Mouse (Mus musculus) heart, embryonic 12.5 days (tissue): Measurements from ENCODE around the gene Speg. TPM values are rescaled to one million over a fixed set of nuclear protein-coding genes. Genes with fewer than 3 reads are reported as not detected.
A peak's percentile ranks its signal among the peaks of the same experiment; 100 is the strongest.

Experiments used
- ATAC-seq: fragments of 200-750 bp; cut with Nextera tagmentation; 2 replicates; pipeline ENCODE4 v1.8.0; 2017; ENCODE audit warnings: moderate TSS enrichment, moderate library complexity; ENCODE audit not compliant: insufficient number of reproducible peaks, low FRiP score
- H3K27ac ChIP-seq: fragments of 300-500 bp; sonication (generic); 2 replicates; pipeline ENCODE4 v1.5.1; 2016; ENCODE audit warnings: mild to moderate bottlenecking, moderate library complexity; ENCODE audit not compliant: poor library complexity, severe bottlenecking
- H3K27me3 ChIP-seq: fragments of 300-500 bp; sonication (generic); replicated peaks from 2 replicates; pipeline ENCODE4 v1.6.1; 2016; ENCODE audit warnings: mild to moderate bottlenecking, moderate library complexity
- H3K36me3 ChIP-seq: fragments of 300-500 bp; sonication (generic); 2 replicates; pipeline ENCODE4 v1.6.1; 2016; ENCODE audit warnings: mild to moderate bottlenecking, moderate library complexity
- H3K4me1 ChIP-seq: fragments of 300-500 bp; sonication (generic); replicated peaks from 2 replicates; pipeline ENCODE4 v1.6.1; 2016; ENCODE audit warnings: mild to moderate bottlenecking
- H3K4me2 ChIP-seq: fragments of 300-500 bp; sonication (generic); 2 replicates; pipeline ENCODE4 v1.6.1; 2016; ENCODE audit warnings: mild to moderate bottlenecking, moderate library complexity
- H3K4me3 ChIP-seq: fragments of 300-500 bp; sonication (generic); 2 replicates; pipeline ENCODE4 v1.5.1; 2016; ENCODE audit warnings: mild to moderate bottlenecking
- H3K9ac ChIP-seq: fragments of 300-500 bp; sonication (generic); 2 replicates; pipeline ENCODE4 v1.6.1; 2016; ENCODE audit warnings: mild to moderate bottlenecking, moderate library complexity
- H3K9me3 ChIP-seq: fragments of 300-500 bp; sonication (generic); replicated peaks from 2 replicates; pipeline ENCODE4 v1.6.1; 2016; ENCODE audit warnings: mild to moderate bottlenecking, moderate library complexity
- WGBS: fragments of 180-500 bp; shearing (Covaris S2); methylation state at CpG from one replicate; pipeline ENCODE4 v1.1.7; 2016; 5-methylcytosine and 5-hydroxymethylcytosine counted together
- polyA plus RNA-seq: library from polyadenylated mRNA; unstranded; fragments of >200 nt; fragmentation: Nextera tagmentation; extraction: Ambion mirVana; gene quantifications from 2 replicates; pipeline ENCODE4 v1.2.1, GENCODE M21; 2016

Speg gene
- polyA plus RNA-seq, 1 experiment from 2014 or later, result 61.5 TPM

DNA sequence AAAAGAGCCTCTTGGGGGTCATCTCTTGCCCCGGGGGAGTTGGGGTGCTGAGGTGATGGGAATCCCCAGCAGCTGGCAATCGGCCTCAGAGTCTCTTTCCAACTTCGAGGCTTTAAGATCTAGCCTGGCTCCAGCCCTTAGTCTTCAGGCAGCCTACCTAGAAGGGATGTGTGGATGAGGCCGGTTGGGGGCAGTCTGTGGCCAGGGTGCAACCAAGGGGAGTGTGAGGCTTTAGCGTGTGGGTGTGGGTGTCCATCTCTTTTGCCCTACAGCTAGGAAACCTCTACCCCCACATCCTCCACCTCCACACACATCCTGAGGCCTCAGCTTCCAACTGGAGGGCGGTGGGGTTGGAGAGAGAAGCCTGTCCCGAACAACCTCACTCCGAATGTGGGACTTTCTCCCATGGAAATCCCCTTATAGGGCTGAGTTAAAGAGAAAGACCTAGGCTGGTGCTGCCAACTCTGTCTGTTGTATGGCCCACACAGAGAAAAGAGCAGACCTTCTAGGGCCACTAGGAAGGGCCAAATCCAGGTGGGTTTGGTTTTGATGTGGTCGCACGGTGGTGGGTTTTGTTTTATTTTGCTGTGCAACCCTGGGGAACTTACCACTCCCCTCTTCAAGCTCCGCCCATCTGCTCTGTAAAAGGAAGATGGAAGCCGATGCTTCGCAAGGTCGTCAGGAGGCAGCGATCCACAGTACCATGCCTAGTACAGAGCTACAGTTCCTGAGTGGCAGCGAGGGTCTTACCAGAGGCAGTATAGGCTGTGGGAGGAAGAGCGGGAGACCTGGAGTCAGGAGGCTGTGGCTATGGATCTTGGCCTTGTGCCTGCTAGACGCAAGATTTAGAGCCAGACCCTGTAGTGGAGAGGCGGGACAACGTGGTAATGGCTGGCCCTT is 29.8 kb upstream of the Speg start:
- H3K9me3 ChIP-seq, result no peaks in the 10 kb centered on the region
- peak overlapping the region; percentile 41 for H3K4me2 ChIP-seq
- no peak; the same call in 1 of the 2 replicates for ATAC-seq
- H3K27me3 ChIP-seq, result no peaks in the 10 kb centered on the region
- H3K27ac ChIP-seq, result peak overlapping the region; percentile 71
- H3K4me3 ChIP-seq, result no peak overlapping the region
- 28% methylated on average over 20 of the region's 20 CpGs for WGBS
- H3K4me1 ChIP-seq, result peaks cover 66% of the 10 kb centered on the region
- H3K36me3 ChIP-seq, result no peaks in the 10 kb centered on the region
- H3K9ac ChIP-seq, result no peak overlapping the region

DNA sequence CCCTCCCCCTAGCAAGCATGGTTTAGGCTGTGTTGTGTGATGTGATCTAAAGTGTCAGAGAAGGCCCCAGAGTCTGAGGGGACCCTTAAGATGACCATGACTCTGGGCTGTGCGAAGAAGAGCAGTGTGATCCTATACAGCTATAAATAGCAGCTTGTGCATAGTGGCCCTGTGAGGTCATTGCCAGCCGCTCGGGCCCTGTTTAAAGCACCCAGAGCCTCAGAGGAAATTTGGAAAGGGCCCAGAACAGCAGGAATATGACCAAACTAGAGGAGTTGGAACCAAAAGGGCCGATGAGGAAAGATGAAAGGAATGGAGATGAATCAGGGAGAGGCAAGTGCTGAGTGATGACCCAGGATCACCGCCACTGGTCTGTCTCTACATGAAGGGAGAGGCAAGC is 27.8 kb upstream of the Speg start:
- H3K27ac ChIP-seq, result peak overlapping the region; percentile 95
- peak overlapping the region; percentile 53 for H3K9ac ChIP-seq
- no peaks in the 10 kb centered on the region for H3K27me3 ChIP-seq
- 24% methylated on average over 5 of the region's 5 CpGs for WGBS
- ATAC-seq, result no peak
- peak overlapping the region; percentile 22; the same call in 1 of the 2 replicates for H3K4me2 ChIP-seq
- peaks cover 66% of the 10 kb centered on the region for H3K4me1 ChIP-seq
- H3K9me3 ChIP-seq, result no peaks in the 10 kb centered on the region
- H3K4me3 ChIP-seq, result no peak overlapping the region
- no peaks in the 10 kb centered on the region for H3K36me3 ChIP-seq

DNA sequence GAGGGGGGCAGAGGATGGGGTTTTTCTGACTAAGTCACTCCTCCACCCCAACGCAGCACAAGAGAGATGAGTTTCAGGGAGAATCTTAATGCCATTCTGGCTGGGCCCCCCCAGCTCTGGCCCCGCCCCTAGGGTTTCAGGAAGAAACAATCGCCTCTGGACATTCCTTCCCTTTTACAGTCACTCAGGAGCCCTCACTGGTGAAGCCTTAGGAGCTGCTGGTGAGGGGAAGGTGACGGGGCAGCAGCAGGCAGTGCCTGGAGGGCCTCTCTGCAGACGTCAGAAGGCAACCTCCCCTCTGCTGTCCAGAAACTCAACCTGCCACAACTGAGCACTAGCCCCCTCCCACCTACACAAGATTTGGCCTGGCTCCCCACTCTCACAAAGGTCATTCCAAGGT is 25.8 kb upstream of the Speg start:
- no peak overlapping the region for H3K9ac ChIP-seq
- peak; percentile 51; the same call in 1 of the 2 replicates for ATAC-seq
- H3K4me1 ChIP-seq, result peaks cover 62% of the 10 kb centered on the region
- H3K27ac ChIP-seq, result peak overlapping the region; percentile 92
- H3K4me2 ChIP-seq, result no peak overlapping the region
- 26% methylated on average over 5 of the region's 5 CpGs for WGBS
- no peak overlapping the region for H3K4me3 ChIP-seq
- H3K27me3 ChIP-seq, result no peaks in the 10 kb centered on the region
- H3K36me3 ChIP-seq, result no peaks in the 10 kb centered on the region
- H3K9me3 ChIP-seq, result no peaks in the 10 kb centered on the region

- no peaks in the 10 kb centered on the region for H3K9me3 ChIP-seq
- H3K27ac ChIP-seq, result no peak overlapping the region
- H3K4me1 ChIP-seq, result peaks cover 54% of the 10 kb centered on the region
- peaks cover 2% of the 10 kb centered on the region for H3K36me3 ChIP-seq
- H3K27me3 ChIP-seq, result 0 out of 2 replicates have a peak, but pooled peaks cover 5% of the 10 kb centered on the region
- no peak overlapping the region for H3K4me2 ChIP-seq
- ATAC-seq, result no peak
- H3K9ac ChIP-seq, result no peak overlapping the region
- WGBS, result 68% methylated on average over 7 of the region's 7 CpGs
- H3K4me3 ChIP-seq, result no peak overlapping the region
Measured at GRCm38 (mm10) chr1:75357261-75357660, 17.8 kb upstream of the Speg start.

DNA sequence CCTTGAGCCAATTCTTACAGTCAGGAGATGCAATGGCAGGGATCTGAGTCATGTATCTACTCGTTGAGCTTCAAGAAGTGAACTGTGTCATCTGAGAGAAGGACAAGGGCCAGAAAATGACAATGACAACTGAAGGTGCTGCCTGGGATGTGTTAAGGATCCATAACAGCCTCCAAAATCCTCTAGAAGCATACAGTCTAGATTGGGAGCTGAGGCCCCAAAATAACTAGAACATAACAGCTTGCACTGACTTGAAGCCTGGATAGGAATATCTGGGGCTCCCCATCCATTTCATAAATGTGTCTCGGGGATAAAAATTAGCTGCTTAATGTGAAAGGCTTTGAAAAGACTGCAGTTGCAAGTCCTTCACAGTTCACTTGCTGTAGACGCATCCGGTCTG is 17.1 kb upstream of the Speg start:
- Histone ChIP-seq H3K4me1 (peaks cover 62% of the 10 kb centered on the region), H3K27me3 (0 out of 2 replicates have a peak, but pooled peaks cover 5% of the 10 kb centered on the region)
- WGBS, result 80% methylated on average over 4 of the region's 4 CpGs

DNA sequence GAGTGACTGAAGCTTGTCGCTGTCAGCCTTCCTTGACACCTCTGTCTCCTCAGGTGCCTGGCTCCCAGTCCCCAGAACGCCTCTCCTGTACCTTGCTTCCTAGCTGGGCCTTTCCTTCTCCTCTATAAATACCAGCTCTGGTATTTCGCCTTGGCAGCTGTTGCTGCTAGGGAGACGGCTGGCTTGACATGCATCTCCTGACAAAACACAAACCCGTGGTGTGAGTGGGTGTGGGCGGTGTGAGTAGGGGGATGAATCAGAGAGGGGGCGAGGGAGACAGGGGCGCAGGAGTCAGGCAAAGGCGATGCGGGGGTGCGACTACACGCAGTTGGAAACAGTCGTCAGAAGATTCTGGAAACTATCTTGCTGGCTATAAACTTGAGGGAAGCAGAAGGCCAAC is 15.8 kb upstream of the Speg start:
- ATAC-seq, result 0 out of 2 replicates have a peak, but pooled peaks have one; percentile 40
- H3K9me3 ChIP-seq, result no peaks in the 10 kb centered on the region
- 0 out of 2 replicates have a peak, but pooled peaks cover 5% of the 10 kb centered on the region for H3K27me3 ChIP-seq
- peak overlapping the region; percentile 63; the same call in 1 of the 2 replicates for H3K4me3 ChIP-seq
- peaks cover 69% of the 10 kb centered on the region for H3K4me1 ChIP-seq
- H3K4me2 ChIP-seq, result peak overlapping the region; percentile 79
- WGBS, result 25% methylated on average over 13 of the region's 13 CpGs
- peak overlapping the region; percentile 86 for H3K9ac ChIP-seq
- H3K27ac ChIP-seq, result peak overlapping the region; percentile 98
- peaks cover 23% of the 10 kb centered on the region for H3K36me3 ChIP-seq

More for the DNA sequence above, 17.1 kb upstream of the Speg start:
- Histone ChIP-seq H3K27ac (peak overlapping the region; percentile 98; the same call in 1 of the 2 replicates), H3K4me3 (no peak overlapping the region), H3K9me3 (no peaks in the 10 kb centered on the region), H3K36me3 (peaks cover 10% of the 10 kb centered on the region), H3K9ac (no peak overlapping the region), H3K4me2 (no peak overlapping the region)
- no peak for ATAC-seq

DNA sequence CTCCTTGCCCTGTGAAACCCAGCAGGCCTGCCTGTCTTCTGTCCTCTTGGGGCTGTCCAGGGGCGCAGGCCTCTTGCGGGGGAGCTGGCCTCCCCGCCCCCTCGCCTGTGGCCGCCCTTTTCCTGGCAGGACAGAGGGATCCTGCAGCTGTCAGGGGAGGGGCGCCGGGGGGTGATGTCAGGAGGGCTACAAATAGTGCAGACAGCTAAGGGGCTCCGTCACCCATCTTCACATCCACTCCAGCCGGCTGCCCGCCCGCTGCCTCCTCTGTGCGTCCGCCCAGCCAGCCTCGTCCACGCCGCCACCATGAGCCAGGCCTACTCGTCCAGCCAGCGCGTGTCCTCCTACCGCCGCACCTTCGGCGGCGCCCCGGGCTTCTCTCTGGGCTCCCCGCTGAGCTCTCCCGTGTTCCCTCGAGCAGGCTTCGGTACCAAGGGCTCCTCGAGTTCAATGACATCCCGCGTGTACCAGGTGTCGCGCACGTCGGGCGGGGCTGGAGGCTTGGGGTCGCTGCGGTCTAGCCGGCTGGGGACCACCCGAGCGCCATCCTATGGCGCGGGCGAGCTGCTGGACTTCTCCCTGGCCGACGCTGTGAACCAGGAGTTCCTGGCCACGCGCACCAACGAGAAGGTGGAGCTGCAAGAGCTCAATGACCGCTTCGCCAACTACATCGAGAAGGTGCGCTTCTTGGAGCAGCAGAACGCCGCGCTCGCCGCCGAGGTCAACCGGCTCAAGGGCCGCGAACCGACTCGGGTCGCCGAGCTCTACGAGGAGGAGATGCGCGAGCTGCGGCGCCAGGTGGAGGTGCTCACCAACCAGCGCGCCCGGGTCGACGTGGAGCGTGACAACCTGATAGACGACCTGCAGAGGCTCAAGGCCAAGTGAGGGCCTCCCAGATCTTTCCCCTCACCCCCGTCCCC is 14.7 kb upstream of the Speg start, which contains the start of gene Des:
Gene Des (plus strand): TSS at position 218 of the 920 bp plus-strand sequence.
- H3K4me1 ChIP-seq, result peaks cover 78% of the 10 kb centered on the region
- 0 out of 2 replicates have a peak, but pooled peaks cover 5% of the 10 kb centered on the region for H3K27me3 ChIP-seq
- under 1% methylated on average over 80 of the region's 80 CpGs for WGBS
- peak within 1 kb of the TSS; percentile 86 for H3K9ac ChIP-seq
- H3K4me2 ChIP-seq, result peak within 1 kb of the TSS; percentile 79
- peaks cover 33% of the 10 kb centered on the region for H3K36me3 ChIP-seq
- peak within 1 kb of the TSS; percentile 63 for H3K4me3 ChIP-seq
- H3K27ac ChIP-seq, result peak within 1 kb of the TSS; percentile 98
- peak; percentile 76 for ATAC-seq
- no peaks in the 10 kb centered on the region for H3K9me3 ChIP-seq

DNA sequence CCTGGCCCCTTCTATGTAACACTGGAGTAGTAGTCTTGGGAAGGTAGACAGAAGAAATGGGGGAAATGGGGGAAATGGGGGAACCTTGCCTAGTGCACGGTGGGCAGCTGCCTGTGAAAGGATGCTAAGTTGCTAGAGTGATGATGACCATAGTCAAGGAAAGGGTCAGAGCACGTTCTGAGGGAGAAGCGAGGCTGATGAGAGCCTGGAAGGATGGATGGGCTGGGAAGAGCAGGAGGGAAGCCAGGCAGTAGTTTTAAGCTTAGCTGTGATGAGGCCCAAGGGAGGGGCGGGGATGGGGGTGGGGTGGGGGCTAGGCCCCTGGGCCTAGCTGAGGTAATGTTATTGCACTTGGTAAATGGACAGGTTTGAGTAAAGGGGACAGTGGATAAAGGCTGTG is 14.0 kb upstream of the Speg start:
- 18% methylated on average over 4 of the region's 4 CpGs for WGBS
- H3K4me3 ChIP-seq, result peak overlapping the region; percentile 63
- peaks cover 41% of the 10 kb centered on the region for H3K36me3 ChIP-seq
- ATAC-seq, result no peak
- peaks cover 80% of the 10 kb centered on the region for H3K4me1 ChIP-seq
- peak overlapping the region; percentile 86 for H3K9ac ChIP-seq
- H3K9me3 ChIP-seq, result no peaks in the 10 kb centered on the region
- 0 out of 2 replicates have a peak, but pooled peaks cover 5% of the 10 kb centered on the region for H3K27me3 ChIP-seq
- H3K4me2 ChIP-seq, result peak overlapping the region; percentile 79
- H3K27ac ChIP-seq, result peak overlapping the region; percentile 98

DNA sequence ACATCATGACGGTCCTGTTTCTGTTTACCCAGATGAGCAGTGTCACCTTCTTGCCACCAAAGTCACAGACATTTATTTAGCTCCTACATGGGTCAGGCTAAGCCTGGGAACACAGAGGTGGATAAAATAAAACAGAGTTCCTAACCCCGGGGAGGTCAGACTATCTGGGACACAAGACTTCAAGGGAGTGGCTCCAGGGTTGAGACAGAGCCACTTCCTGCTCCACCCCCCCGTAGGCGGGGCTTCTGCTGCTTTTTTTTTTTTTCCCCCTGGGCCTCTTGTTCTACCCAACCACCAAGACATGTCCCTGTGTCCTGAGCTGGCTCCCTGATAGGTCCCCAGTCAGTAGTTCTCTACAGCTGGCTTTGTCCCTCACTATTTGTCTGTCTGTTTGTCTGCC is 13.3 kb upstream of the Speg start:
- 25% methylated on average over 4 of the region's 4 CpGs for WGBS
- peaks cover 84% of the 10 kb centered on the region for H3K4me1 ChIP-seq
- ATAC-seq, result 0 out of 2 replicates have a peak, but pooled peaks have one; percentile 5

GRCm38 (mm10) chr1:75363868-75364267 is 11.2 kb upstream of the Speg start:
- no peak overlapping the region for H3K9ac ChIP-seq
- H3K9me3 ChIP-seq, result no peaks in the 10 kb centered on the region
- H3K4me1 ChIP-seq, result peaks cover 65% of the 10 kb centered on the region
- 0 out of 2 replicates have a peak, but pooled peaks cover 5% of the 10 kb centered on the region for H3K27me3 ChIP-seq
- no peak for ATAC-seq
- H3K36me3 ChIP-seq, result peaks cover 57% of the 10 kb centered on the region
- H3K27ac ChIP-seq, result no peak overlapping the region
- H3K4me3 ChIP-seq, result no peak overlapping the region
- no peak overlapping the region for H3K4me2 ChIP-seq
- 62% methylated on average over 3 of the region's 3 CpGs for WGBS

More for the DNA sequence above, 13.3 kb upstream of the Speg start:
- no peaks in the 10 kb centered on the region for H3K9me3 ChIP-seq
- H3K4me2 ChIP-seq, result peak overlapping the region; percentile 79
- peak overlapping the region; percentile 86 for H3K9ac ChIP-seq
- peaks cover 47% of the 10 kb centered on the region for H3K36me3 ChIP-seq
- peak overlapping the region; percentile 98 for H3K27ac ChIP-seq
- 0 out of 2 replicates have a peak, but pooled peaks cover 5% of the 10 kb centered on the region for H3K27me3 ChIP-seq
- H3K4me3 ChIP-seq, result peak overlapping the region; percentile 63
